Mouse (Mus musculus): ENCODE results near the gene Gusb. TPM values are rescaled to one million over a fixed set of nuclear protein-coding genes. Genes with fewer than 3 reads are reported as not detected.

Gene Gusb
- polyA plus RNA-seq, 1 experiment from 2014 or later, result 55.9 TPM

- Histone ChIP-seq H3K36me3 (ENCODE audit: control insufficient read depth, insufficient read depth, low read length) (peaks cover 5% of the 10 kb centered on the region), H3K4me1 (ENCODE audit: control insufficient read depth, insufficient read depth, low read length) (no peaks in the 10 kb centered on the region), H3K27ac (replicated peaks; ENCODE audit: low read depth, low read length) (no peak overlapping the region), H3K9ac (ENCODE audit: low read length) (no peak overlapping the region), H3K4me2 (ENCODE audit: low read depth, severe bottlenecking) (no peak overlapping the region), H3K9me3 (ENCODE audit: control insufficient read depth, low read length) (no peaks in the 10 kb centered on the region), H3K4me3 (ENCODE audit: low read depth, low read length) (no peak overlapping the region), H3K27me3 (ENCODE audit: control insufficient read depth, insufficient read depth, low read length) (no peaks in the 10 kb centered on the region)
- ATAC-seq (ENCODE audit: insufficient number of reproducible peaks, low FRiP score, low TSS enrichment, low read depth), result no peak
- DNase-seq (ENCODE audit: low spot score), result no peak
- 90% methylated on average over 4 of the region's 4 CpGs for WGBS
These were observed 28.0 kb downstream of the Gusb start for GRCm38 (mm10) chr5:129974866-129975311.

GRCm38 (mm10) chr5:129974354-129974753 lies 28.5 kb downstream of the Gusb start:
- H3K27ac ChIP-seq (replicated peaks; ENCODE audit: low read depth, low read length), result no peak overlapping the region
- 94% methylated on average over 4 of the region's 4 CpGs for WGBS
- peaks cover 5% of the 10 kb centered on the region for H3K36me3 ChIP-seq (ENCODE audit: control insufficient read depth, insufficient read depth, low read length)
- ATAC-seq (ENCODE audit: insufficient number of reproducible peaks, low FRiP score, low TSS enrichment, low read depth) (no peak), DNase-seq (ENCODE audit: low spot score) (no peak)
- no peak overlapping the region for H3K4me3 ChIP-seq (ENCODE audit: low read depth, low read length)
- H3K9ac ChIP-seq (ENCODE audit: low read length), result no peak overlapping the region
- H3K4me2 ChIP-seq (ENCODE audit: low read depth, severe bottlenecking), result no peak overlapping the region
- no peaks in the 10 kb centered on the region for H3K4me1 ChIP-seq (ENCODE audit: control insufficient read depth, insufficient read depth, low read length)
- no peaks in the 10 kb centered on the region for H3K9me3 ChIP-seq (ENCODE audit: control insufficient read depth, low read length)
- H3K27me3 ChIP-seq (ENCODE audit: control insufficient read depth, insufficient read depth, low read length), result no peaks in the 10 kb centered on the region

DNA sequence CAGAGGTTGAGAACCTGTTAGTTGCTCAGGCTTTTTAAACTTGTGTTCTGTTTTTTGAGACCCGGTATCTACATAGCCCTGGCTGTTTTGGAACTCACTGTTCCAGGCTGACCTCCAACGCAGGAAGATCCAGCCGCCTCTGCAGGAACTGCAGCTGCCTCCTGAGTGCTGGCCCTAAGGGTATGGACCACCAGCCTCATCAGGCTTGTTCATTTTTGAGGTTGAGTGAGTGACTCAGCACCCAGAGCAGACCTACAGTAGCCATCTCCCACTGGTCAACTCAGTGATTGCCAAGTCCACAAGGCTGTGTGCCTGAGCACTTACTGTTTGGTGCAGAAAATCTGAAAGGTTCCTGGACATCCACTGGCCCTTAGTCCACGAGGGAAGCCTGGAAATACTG lies 31.4 kb downstream of the Gusb start:
- no peaks in the 10 kb centered on the region for H3K9me3 ChIP-seq (ENCODE audit: control insufficient read depth, low read length)
- no peak overlapping the region for H3K4me3 ChIP-seq (ENCODE audit: low read depth, low read length)
- 83% methylated on average over 4 of the region's 4 CpGs for WGBS
- no peak overlapping the region for H3K9ac ChIP-seq (ENCODE audit: low read length)
- DNase-seq (ENCODE audit: low spot score) (no peak), ATAC-seq (ENCODE audit: insufficient number of reproducible peaks, low FRiP score, low TSS enrichment, low read depth) (no peak)
- no peak overlapping the region for H3K27ac ChIP-seq (replicated peaks; ENCODE audit: low read depth, low read length)
- no peaks in the 10 kb centered on the region for H3K27me3 ChIP-seq (ENCODE audit: control insufficient read depth, insufficient read depth, low read length)
- H3K36me3 ChIP-seq (ENCODE audit: control insufficient read depth, insufficient read depth, low read length), result peaks cover 5% of the 10 kb centered on the region
- H3K4me1 ChIP-seq (ENCODE audit: control insufficient read depth, insufficient read depth, low read length), result no peaks in the 10 kb centered on the region
- H3K4me2 ChIP-seq (ENCODE audit: low read depth, severe bottlenecking), result no peak overlapping the region

DNA sequence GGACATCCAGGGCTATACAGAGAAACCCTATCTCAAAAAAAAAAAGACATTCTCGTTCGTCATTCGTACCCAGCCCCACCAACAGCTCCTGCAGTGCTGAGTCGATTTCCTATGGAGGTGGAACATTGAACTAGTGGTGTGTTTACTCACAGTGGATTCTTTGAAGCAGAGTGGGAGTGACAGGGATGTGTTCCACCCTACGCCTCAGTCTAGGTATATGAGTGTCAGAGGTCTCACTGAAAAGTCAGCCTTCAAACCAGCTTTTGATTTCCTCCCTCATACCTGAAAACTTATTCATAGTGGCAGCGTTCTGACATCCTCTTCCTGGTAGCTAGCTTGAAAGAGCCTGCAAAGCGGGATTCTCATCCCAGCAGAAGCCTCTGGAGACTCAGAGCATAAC lies 34.4 kb downstream of the Gusb start:
- Histone ChIP-seq H3K4me1 (ENCODE audit: control insufficient read depth, insufficient read depth, low read length) (no peaks in the 10 kb centered on the region), H3K27ac (replicated peaks; ENCODE audit: low read depth, low read length) (no peak overlapping the region), H3K9me3 (ENCODE audit: control insufficient read depth, low read length) (no peaks in the 10 kb centered on the region), H3K9ac (ENCODE audit: low read length) (no peak overlapping the region), H3K36me3 (ENCODE audit: control insufficient read depth, insufficient read depth, low read length) (peaks cover 3% of the 10 kb centered on the region), H3K4me2 (ENCODE audit: low read depth, severe bottlenecking) (no peak overlapping the region), H3K4me3 (ENCODE audit: low read depth, low read length) (no peak overlapping the region), H3K27me3 (ENCODE audit: control insufficient read depth, insufficient read depth, low read length) (no peaks in the 10 kb centered on the region)
- no peak for DNase-seq (ENCODE audit: low spot score)
- no peak for ATAC-seq (ENCODE audit: insufficient number of reproducible peaks, low FRiP score, low TSS enrichment, low read depth)
- WGBS, result 88% methylated on average over 7 of the region's 7 CpGs

- Histone ChIP-seq H3K9ac (ENCODE audit: low read length) (no peak overlapping the region), H3K27ac (replicated peaks; ENCODE audit: low read depth, low read length) (no peak overlapping the region), H3K27me3 (ENCODE audit: control insufficient read depth, insufficient read depth, low read length) (no peaks in the 10 kb centered on the region), H3K36me3 (ENCODE audit: control insufficient read depth, insufficient read depth, low read length) (no peaks in the 10 kb centered on the region; the same call in 1 of the 2 replicates), H3K9me3 (ENCODE audit: control insufficient read depth, low read length) (no peaks in the 10 kb centered on the region), H3K4me3 (ENCODE audit: low read depth, low read length) (no peak overlapping the region), H3K4me1 (ENCODE audit: control insufficient read depth, insufficient read depth, low read length) (no peaks in the 10 kb centered on the region), H3K4me2 (ENCODE audit: low read depth, severe bottlenecking) (no peak overlapping the region)
- 89% methylated on average over 3 of the region's 3 CpGs for WGBS
- ATAC-seq (ENCODE audit: insufficient number of reproducible peaks, low FRiP score, low TSS enrichment, low read depth), result no peak
- DNase-seq (ENCODE audit: low spot score), result no peak
These were observed 36.4 kb downstream of the Gusb start for GRCm38 (mm10) chr5:129966448-129966847.

DNA sequence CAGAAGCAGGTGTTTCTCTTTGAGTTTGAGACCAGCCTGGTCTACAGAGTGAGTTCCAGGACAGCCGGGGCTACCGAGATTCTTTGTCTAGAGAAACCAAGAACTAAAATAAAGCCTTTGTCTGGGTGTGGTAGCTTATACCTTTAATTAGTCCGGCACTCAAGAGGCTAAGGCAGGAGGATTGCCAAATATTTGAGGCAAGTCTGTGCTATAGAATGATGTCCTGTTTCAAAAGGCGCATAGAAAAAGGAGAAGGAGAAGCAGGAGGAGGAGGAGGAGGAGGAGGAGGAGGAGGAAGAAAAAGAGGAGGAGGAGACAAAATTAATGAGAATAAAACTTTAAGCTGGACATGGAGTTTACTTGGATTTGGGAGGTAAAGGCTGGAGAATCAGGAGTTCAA lies 39.6 kb downstream of the Gusb start:
- 89% methylated on average over 4 of the region's 4 CpGs for WGBS
- Histone ChIP-seq H3K27me3 (ENCODE audit: control insufficient read depth, insufficient read depth, low read length) (no peaks in the 10 kb centered on the region), H3K27ac (replicated peaks; ENCODE audit: low read depth, low read length) (no peak overlapping the region), H3K4me2 (ENCODE audit: low read depth, severe bottlenecking) (no peak overlapping the region), H3K4me3 (ENCODE audit: low read depth, low read length) (no peak overlapping the region), H3K9me3 (ENCODE audit: control insufficient read depth, low read length) (no peaks in the 10 kb centered on the region), H3K4me1 (ENCODE audit: control insufficient read depth, insufficient read depth, low read length) (no peaks in the 10 kb centered on the region), H3K36me3 (ENCODE audit: control insufficient read depth, insufficient read depth, low read length) (no peaks in the 10 kb centered on the region), H3K9ac (ENCODE audit: low read length) (no peak overlapping the region)
- DNase-seq (ENCODE audit: low spot score) (no peak), ATAC-seq (ENCODE audit: insufficient number of reproducible peaks, low FRiP score, low TSS enrichment, low read depth) (no peak)

- WGBS, result 88% methylated on average over 6 of the region's 6 CpGs
- Histone ChIP-seq H3K4me3 (ENCODE audit: low read depth, low read length) (no peak overlapping the region), H3K4me1 (ENCODE audit: control insufficient read depth, insufficient read depth, low read length) (no peaks in the 10 kb centered on the region), H3K36me3 (ENCODE audit: control insufficient read depth, insufficient read depth, low read length) (no peaks in the 10 kb centered on the region; the same call in 1 of the 2 replicates), H3K9ac (ENCODE audit: low read length) (no peak overlapping the region), H3K9me3 (ENCODE audit: control insufficient read depth, low read length) (no peaks in the 10 kb centered on the region), H3K4me2 (ENCODE audit: low read depth, severe bottlenecking) (no peak overlapping the region), H3K27me3 (ENCODE audit: control insufficient read depth, insufficient read depth, low read length) (no peaks in the 10 kb centered on the region), H3K27ac (replicated peaks; ENCODE audit: low read depth, low read length) (no peak overlapping the region)
- no peak for DNase-seq (ENCODE audit: low spot score)
- ATAC-seq (ENCODE audit: insufficient number of reproducible peaks, low FRiP score, low TSS enrichment, low read depth), result no peak
These were observed 47.1 kb downstream of the Gusb start for GRCm38 (mm10) chr5:129955792-129956191.

- no peaks in the 10 kb centered on the region for H3K9me3 ChIP-seq (ENCODE audit: control insufficient read depth, low read length)
- 91% methylated on average over 5 of the region's 5 CpGs for WGBS
- DNase-seq (ENCODE audit: low spot score), result no peak
These were observed 48.2 kb downstream of the Gusb start for GRCm38 (mm10) chr5:129954473-129955254.

GRCm38 (mm10) chr5:129952143-129952542 lies 50.7 kb downstream of the Gusb start:
- Histone ChIP-seq H3K27me3 (ENCODE audit: control insufficient read depth, insufficient read depth, low read length) (no peaks in the 10 kb centered on the region), H3K9me3 (ENCODE audit: control insufficient read depth, low read length) (no peaks in the 10 kb centered on the region), H3K4me1 (ENCODE audit: control insufficient read depth, insufficient read depth, low read length) (no peaks in the 10 kb centered on the region), H3K4me3 (ENCODE audit: low read depth, low read length) (no peak overlapping the region), H3K9ac (ENCODE audit: low read length) (no peak overlapping the region), H3K36me3 (ENCODE audit: control insufficient read depth, insufficient read depth, low read length) (no peaks in the 10 kb centered on the region), H3K4me2 (ENCODE audit: low read depth, severe bottlenecking) (no peak overlapping the region), H3K27ac (replicated peaks; ENCODE audit: low read depth, low read length) (no peak overlapping the region)
- DNase-seq (ENCODE audit: low spot score) (no peak), ATAC-seq (ENCODE audit: insufficient number of reproducible peaks, low FRiP score, low TSS enrichment, low read depth) (no peak)
- WGBS, result 90% methylated on average over 4 of the region's 4 CpGs

More at GRCm38 (mm10) chr5:129954473-129955254, 48.2 kb downstream of the Gusb start:
- ATAC-seq (ENCODE audit: insufficient number of reproducible peaks, low FRiP score, low TSS enrichment, low read depth), result no peak
- Histone ChIP-seq H3K4me2 (ENCODE audit: low read depth, severe bottlenecking) (no peak overlapping the region), H3K27me3 (ENCODE audit: control insufficient read depth, insufficient read depth, low read length) (no peaks in the 10 kb centered on the region), H3K9ac (ENCODE audit: low read length) (no peak overlapping the region), H3K4me1 (ENCODE audit: control insufficient read depth, insufficient read depth, low read length) (no peaks in the 10 kb centered on the region), H3K27ac (replicated peaks; ENCODE audit: low read depth, low read length) (no peak overlapping the region), H3K4me3 (ENCODE audit: low read depth, low read length) (no peak overlapping the region), H3K36me3 (ENCODE audit: control insufficient read depth, insufficient read depth, low read length) (no peaks in the 10 kb centered on the region; the same call in 1 of the 2 replicates)

Measured in limb, embryonic 11.5 days (tissue).